Mouse (Mus musculus) C2C12 (cell line): ENCODE measurements around the gene Smg6. TPM values are rescaled to one million over a fixed set of nuclear protein-coding genes. Genes with fewer than 3 reads are reported as not detected.

Source experiments
- H3K27me3 ChIP-seq: one replicate; pipeline ENCODE4 v1.6.1; 2011; ENCODE audit not compliant: control insufficient read depth, insufficient read depth, insufficient read length
- H3K36me3 ChIP-seq: one replicate; pipeline ENCODE4 v1.6.1; 2011; ENCODE audit not compliant: control insufficient read depth, insufficient read depth
- H3K4me3 ChIP-seq: one replicate; pipeline ENCODE4 v1.5.1; 2011; ENCODE audit warnings: mild to moderate bottlenecking, control low read depth; ENCODE audit not compliant: poor library complexity, insufficient read depth, severe bottlenecking
- H3K79me2 ChIP-seq: one replicate; pipeline ENCODE4 v1.6.1; 2011; ENCODE audit not compliant: control insufficient read depth, insufficient read depth
- H3K79me3 ChIP-seq: one replicate; pipeline ENCODE4 v1.6.1; 2011; ENCODE audit warnings: low read depth, control low read depth
- H3ac ChIP-seq: one replicate; pipeline ENCODE3; 2011; ENCODE audit warnings: low read depth; ENCODE audit not compliant: control insufficient read depth, insufficient read length
- CEBPB ChIP-seq: IDR thresholded peaks from one replicate; pipeline ENCODE4 v1.6.1; 2011; ENCODE audit warnings: low read depth, mild to moderate bottlenecking, control low read depth, moderate library complexity
- CTCF ChIP-seq: IDR thresholded peaks from one replicate; pipeline ENCODE4 v1.5.1; 2011; ENCODE audit not compliant: control insufficient read depth, insufficient read depth, insufficient read length
- FOSL1 ChIP-seq: IDR thresholded peaks from one replicate; pipeline ENCODE4 v1.8.0; 2011; ENCODE audit warnings: mild to moderate bottlenecking, low read length; ENCODE audit not compliant: poor library complexity, insufficient read depth, severe bottlenecking
- MAX ChIP-seq: IDR thresholded peaks from one replicate; pipeline ENCODE4 v1.6.1; 2011; ENCODE audit warnings: mild to moderate bottlenecking, control low read depth
- MYOD1 ChIP-seq: IDR thresholded peaks from one replicate; pipeline ENCODE4 v1.6.1; 2011; ENCODE audit warnings: low read depth; ENCODE audit not compliant: control insufficient read depth, insufficient read length
- MYOG ChIP-seq: IDR thresholded peaks from one replicate; pipeline ENCODE4 v1.6.1; 2011; ENCODE audit not compliant: control insufficient read depth, insufficient read length; ENCODE audit errors: extremely low read depth
- USF1 ChIP-seq: IDR thresholded peaks from one replicate; pipeline ENCODE4 v1.6.1; 2011; ENCODE audit warnings: low read depth, mild to moderate bottlenecking, control low read depth, moderate library complexity
- polyA plus RNA-seq: library from polyadenylated mRNA; unstranded; fragments of >200 nt; fragmentation: generic; extraction: Trizol; gene quantifications from one replicate; pipeline ENCODE4 v1.2.1, GENCODE M21; 2012; ENCODE audit warnings: missing spikeins

Smg6 gene
- polyA plus RNA-seq, 1 experiment = 7.5 TPM

DNA sequence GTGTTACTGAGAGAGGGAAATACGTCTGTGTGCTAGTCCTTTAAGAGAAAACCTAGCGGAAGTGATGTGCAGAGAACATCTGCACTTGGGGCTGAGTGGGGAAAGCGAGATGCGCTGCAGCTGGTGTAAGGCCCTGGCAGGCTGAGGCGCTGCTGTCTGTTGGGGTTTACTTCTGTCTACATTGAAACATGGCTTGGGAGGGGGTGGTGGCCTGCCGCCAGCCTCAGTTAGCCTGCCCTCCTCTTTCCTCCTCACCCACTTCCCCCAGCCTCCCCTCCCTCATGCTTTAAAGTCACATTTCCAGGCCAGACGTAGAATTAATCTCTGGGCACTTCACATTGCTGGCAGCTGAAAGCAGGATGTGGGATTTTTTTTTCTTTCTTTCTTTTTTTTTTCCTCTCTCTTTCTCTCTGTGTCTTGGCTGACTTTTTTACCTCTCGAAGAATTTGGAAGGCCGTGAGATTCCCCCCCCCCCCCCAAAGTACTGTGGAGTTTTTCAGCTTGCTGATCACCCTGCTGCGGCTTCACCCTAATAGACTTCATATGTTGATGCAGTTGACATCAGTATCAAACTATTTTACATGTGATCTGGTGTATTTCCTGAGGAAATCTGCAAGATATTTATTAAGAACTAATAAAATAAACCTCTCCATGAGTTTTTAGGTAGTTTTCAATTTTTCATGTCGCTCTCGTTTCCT lies 87.5 kb downstream of the Smg6 start:
- Histone ChIP-seq H3K36me3 (no peaks in the 10 kb centered on the region), H3K27me3 (no peaks in the 10 kb centered on the region), H3ac (no peak overlapping the region), H3K79me2 (no peaks in the 10 kb centered on the region), H3K4me3 (no peak overlapping the region), H3K79me3 (no peaks in the 10 kb centered on the region)
- TF ChIP-seq MAX (no peak), USF1 (no peak), MYOG (no peak), FOSL1 (no peak), CEBPB (no peak), CTCF (no peak), MYOD1 (no peak)

- no peak overlapping the region for H3ac ChIP-seq
- no peaks in the 10 kb centered on the region for H3K27me3 ChIP-seq
- no peaks in the 10 kb centered on the region for H3K36me3 ChIP-seq
- H3K4me3 ChIP-seq = no peak overlapping the region
- no peaks in the 10 kb centered on the region for H3K79me3 ChIP-seq
- TF ChIP-seq MYOG (no peak), CTCF (no peak), CEBPB (no peak), USF1 (no peak), FOSL1 (no peak), MYOD1 (no peak), MAX (no peak)
- no peaks in the 10 kb centered on the region for H3K79me2 ChIP-seq
Measured at GRCm38 (mm10) chr11:75013764-75014695, 88.4 kb downstream of the Smg6 start.

GRCm38 (mm10) chr11:75014816-75015215 lies 89.2 kb downstream of the Smg6 start:
- H3K36me3 ChIP-seq = no peaks in the 10 kb centered on the region
- H3K4me3 ChIP-seq = no peak overlapping the region
- H3K79me2 ChIP-seq = no peaks in the 10 kb centered on the region
- H3K27me3 ChIP-seq = no peaks in the 10 kb centered on the region
- no peak overlapping the region for H3ac ChIP-seq
- TF ChIP-seq CTCF (no peak), CEBPB (no peak), MYOD1 (no peak), FOSL1 (no peak), MAX (no peak), USF1 (no peak), MYOG (no peak)
- no peaks in the 10 kb centered on the region for H3K79me3 ChIP-seq

GRCm38 (mm10) chr11:75015453-75015871 lies 89.8 kb downstream of the Smg6 start:
- Histone ChIP-seq H3K79me3 (no peaks in the 10 kb centered on the region), H3K4me3 (no peak overlapping the region), H3K27me3 (no peaks in the 10 kb centered on the region), H3K36me3 (no peaks in the 10 kb centered on the region), H3ac (no peak overlapping the region), H3K79me2 (no peaks in the 10 kb centered on the region)
- TF ChIP-seq FOSL1 (no peak), MYOD1 (no peak), MAX (no peak)

- Histone ChIP-seq H3K4me3 (no peak overlapping the region), H3K36me3 (no peaks in the 10 kb centered on the region), H3ac (no peak overlapping the region), H3K79me3 (no peaks in the 10 kb centered on the region), H3K27me3 (no peaks in the 10 kb centered on the region), H3K79me2 (no peaks in the 10 kb centered on the region)
- no peak for TF ChIP-seq CTCF
- no peak for TF ChIP-seq MYOG
- TF ChIP-seq CEBPB = no peak
- TF ChIP-seq USF1 = no peak
- no peak for TF ChIP-seq FOSL1
- no peak for TF ChIP-seq MYOD1
- TF ChIP-seq MAX = no peak
Measured at GRCm38 (mm10) chr11:75016309-75016860, 90.8 kb downstream of the Smg6 start.
